Mouse (Mus musculus): ENCODE measurements around the gene Ccdc188.

DNA sequence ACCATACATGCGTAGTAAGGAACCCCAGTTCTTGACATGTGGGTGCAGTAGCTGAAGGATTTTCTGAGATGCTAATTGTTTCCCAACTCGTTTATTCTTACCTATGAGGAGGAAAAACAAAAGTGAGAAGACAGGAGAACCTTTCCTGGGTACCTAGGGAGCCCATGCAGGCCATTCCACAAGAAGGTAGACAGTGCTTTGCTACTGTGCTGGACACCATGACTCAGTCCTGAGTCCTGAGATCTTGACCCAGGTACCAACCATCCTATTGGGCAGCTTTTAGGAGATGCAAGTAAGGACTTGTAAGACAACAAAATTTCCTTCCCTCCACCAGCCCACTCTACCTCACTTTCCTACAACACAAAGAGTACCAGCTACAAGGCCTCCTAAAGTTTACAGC is 40.5 kb downstream of the Ccdc188 start, which contains the start of gene Gm49776:
- TF ChIP-seq GATA1 (IDR thresholded peaks at IDR 0.05; ENCODE audit: borderline replicate concordance, low read length) = no peak
- TF ChIP-seq FLI1 (IDR thresholded peaks at IDR 0.05; ENCODE audit: low read length) = no peak

All from megakaryocyte, embryonic 14.5 days (primary cell).